Mouse (Mus musculus) brain, adult 2 months (tissue): Measurements from ENCODE around the gene Fam199x.

Source experiments
- DNase-seq: peaks from one replicate; pipeline ENCODE4 v3.0.0; 2011; ENCODE audit warnings: low read depth, low spot score

Gene Fam199x

DNA sequence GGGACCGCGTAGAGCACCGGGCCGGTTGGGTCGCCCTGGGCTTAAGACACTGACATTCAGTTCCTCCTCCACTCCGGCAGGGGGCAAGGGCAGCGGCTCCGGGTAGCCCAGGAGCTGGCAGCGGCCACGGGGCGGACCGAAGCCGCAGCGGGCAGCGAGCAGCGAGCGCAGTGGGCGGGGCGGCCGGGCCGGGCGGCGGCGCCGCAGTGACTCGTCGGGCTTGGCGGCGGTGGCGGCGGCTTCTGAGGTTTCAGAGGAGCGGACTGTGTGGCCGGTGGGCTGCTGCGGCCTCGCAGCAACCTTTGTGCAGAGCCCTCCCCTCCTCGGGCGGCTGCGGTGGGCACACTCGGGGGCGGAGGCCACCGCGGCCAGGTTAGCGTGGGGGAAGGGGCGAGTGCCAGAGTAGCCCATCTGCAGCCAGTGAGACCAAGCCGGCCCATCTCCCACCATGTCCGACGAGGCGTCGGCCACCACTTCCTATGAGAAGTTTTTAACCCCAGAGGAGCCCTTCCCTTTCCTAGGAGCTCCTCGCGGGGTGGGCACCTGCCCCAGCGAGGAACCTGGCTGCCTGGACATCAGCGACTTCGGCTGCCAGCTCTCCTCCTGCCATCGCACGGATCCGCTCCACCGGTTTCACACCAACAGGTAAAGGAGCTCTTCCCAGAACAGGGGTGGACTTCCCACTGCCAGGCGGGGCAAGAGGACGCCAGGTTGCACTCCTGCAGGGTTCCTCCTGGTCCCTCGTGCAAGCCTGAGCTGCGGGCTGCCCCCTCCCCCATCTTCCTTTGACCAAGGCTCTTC, at the start of gene Fam199x:
TSS of gene Fam199x (plus strand) at position 170 of the 801 bp plus-strand sequence.
- peak; percentile 89 for DNase-seq

DNA sequence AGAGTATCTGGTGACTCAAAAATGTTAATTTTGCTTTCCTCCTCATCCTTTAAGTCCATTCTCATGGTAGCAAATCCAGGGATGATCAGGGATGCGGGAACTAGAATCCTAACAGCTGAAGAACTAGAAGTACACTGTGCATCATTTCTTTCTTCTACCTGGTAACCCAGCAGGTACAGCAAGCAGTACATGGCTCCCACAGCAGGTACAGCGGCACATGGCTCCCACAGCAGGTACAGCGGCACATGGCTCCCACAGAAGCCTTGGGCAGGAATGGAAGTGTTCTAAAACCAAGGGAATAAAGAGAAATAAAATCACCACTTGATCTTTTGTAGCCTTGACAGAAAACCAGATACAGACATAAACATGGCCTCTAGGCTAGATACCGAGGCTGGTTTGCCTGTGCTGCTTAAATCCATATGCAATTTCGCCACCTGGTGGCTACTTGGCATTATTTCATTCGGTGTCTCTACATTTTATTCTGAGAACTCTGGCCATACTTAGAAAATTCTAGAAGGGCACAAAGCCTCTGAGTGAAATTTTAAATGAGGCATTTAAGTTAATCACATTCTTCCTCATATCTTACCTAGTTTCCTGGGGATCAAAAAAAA, 34.2 kb upstream of the Fam199x start:
- peak; percentile 89 for DNase-seq

DNA sequence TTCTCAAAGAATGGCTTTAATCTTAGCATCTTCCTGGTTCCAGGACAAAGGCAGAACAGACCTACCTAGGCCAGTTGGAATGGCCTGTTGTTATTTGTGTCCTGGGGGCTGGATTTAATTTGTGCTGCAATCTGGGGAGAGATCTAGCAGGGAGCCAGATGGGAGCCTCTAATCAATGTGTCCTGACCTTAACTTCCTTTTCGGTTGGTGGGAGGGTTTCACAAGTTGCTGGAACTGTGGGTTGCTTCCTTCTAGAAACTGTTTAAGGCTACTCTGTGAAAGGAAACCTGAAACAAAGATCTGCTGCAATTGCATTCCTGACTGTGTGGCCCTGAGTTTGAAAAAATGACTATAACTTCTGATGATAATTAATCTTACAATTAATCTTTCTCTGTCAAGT, 31.7 kb upstream of the Fam199x start:
- no peak for DNase-seq

DNA sequence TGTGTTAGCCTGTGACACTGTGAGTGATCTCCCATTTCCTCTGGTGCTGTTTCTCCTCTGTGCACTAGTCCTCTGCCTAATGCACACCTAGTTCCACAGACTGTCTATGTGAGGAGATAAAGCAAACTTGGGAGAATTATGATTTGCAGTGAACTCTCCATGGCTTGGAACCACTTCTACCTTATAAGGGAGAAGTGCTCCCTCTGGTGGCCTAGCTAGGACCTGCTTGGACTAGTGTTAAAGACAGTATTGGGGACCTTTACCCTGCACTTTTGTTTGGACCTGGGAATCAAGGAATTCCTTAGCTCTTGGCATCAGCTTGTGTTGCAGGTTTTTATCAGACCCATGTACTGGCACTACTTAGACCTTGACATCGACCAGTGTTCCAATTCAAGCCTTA, 30.1 kb upstream of the Fam199x start:
- DNase-seq = peak; percentile 74

DNA sequence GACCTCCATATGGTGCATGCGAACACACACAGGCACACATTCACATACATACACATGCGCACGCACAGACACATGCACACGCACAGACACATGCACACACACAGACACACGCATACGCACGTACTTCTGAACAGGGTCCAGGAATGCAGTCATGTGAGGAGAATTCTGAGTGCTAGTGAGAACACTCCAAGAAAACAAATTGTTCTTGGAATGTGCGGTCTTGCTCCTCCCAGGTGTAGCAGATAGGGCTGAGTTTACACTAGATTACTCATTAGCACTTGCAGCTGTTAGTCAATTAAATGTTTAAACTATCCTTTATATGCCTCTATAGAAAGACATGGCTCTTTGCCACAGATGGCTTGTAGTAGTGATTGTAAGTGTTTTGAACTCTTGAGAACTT, 18.5 kb upstream of the Fam199x start:
- no peak for DNase-seq

DNA sequence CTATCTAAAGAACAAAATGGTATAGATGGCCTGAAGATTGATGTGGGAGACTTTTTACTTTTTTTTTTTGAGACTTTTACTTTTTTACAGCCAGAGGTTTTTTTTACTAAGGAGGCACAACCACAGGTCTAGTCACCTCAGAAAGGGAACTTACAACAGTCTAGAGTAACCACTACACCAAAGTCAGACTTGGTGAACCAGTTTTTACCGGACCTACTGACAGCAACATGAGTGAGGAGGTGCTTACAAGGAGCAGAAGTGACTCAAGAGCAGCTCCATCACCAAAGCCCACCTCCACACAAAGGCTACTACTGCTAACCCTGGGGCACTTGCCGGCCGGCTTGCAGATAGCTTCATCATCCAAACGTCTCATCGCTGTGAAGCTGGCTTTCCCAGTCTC, 17.7 kb upstream of the Fam199x start:
- no peak for DNase-seq

DNA sequence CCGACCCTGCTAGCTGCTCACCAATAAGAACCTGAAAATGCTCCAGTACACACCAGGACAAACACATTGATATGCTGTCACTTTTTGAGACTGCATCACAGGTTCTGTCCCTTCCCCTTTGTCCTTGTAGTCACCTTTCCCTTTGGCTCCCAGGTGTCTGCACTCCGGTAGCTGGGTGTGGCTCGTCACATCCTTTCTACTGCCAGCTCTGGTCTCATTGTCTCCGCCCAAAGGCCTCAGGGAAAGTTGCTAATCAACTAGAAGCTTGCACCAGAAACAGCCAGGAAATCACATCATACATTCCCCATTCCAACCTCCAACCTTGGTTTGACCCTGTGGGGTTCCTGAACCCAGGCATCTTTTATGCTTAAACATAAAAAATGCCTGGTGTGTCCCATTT, 15.1 kb upstream of the Fam199x start:
- no peak for DNase-seq

DNA sequence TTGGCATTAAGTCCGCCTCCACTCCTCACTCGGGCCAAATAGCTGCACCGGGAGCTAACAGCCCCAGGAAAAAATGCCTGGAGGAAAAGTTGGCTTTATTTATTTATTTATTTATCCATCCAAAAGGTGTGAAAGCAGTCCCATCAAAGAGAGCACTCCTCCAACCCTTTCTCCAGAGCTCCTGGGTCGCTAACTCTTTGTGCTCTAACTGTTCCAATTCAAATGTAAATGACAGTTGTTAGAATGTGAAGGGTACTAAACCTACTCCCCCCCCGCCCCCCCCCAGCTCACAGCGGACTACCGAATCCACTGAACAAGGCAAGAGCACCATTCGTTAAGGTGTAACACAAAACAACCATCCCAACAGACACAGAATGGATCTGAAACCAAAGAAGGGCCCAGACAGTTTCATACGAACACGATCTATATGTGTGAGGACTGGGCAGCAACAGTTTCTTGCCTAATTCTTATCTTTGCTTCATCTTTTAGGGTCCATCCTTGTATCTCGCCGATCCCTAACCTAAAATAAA, 11.9 kb upstream of the Fam199x start:
- DNase-seq = no peak

DNA sequence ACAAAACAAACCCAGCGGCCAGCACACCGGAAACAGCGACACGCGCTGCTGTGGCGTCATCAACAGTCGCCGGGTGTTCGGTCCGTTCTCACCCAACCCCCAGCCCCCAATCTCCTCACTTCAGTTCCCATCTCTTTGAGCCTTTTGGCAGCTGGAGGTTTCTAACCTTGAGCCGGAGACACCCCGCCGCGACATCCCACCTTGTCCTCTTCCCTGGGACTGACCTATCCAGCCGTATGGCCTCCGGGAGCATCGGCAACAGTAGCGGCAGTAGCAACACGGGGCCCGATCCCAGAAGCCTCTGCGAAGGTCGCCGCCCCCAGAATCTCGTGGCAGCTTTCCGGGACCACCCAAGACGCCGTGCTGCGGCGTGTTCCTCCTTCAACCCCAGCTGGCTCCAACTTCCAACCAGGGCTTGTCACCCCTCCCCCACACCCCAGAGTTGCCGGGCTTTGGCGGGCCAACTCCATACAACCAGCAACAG, 11.4 kb upstream of the Fam199x start, which contains the start of gene Slc25a53:
TSS of gene Slc25a53 (minus strand) at position 303 of the 484 bp plus-strand sequence.
- peak; percentile 92 for DNase-seq

DNA sequence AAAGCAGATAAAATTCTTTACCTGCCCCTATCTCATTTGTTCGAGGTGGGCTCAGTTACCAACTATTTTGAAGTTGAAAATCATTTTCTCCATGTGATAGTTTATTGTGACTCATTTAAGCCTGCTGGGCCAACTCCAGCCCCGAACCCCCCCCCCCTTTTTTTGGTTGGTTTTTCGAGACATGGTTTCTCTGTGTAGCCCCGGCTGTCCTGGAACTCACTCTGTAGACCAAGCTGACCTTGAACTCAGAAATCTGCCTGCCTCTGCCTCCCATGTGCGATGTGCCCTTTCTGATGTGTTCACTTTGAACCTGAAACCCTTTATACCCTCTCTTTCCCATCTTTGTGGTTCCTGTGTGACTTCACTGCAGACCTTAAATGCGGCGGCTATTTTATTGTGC, 10.9 kb upstream of the Fam199x start:
- DNase-seq = no peak

DNA sequence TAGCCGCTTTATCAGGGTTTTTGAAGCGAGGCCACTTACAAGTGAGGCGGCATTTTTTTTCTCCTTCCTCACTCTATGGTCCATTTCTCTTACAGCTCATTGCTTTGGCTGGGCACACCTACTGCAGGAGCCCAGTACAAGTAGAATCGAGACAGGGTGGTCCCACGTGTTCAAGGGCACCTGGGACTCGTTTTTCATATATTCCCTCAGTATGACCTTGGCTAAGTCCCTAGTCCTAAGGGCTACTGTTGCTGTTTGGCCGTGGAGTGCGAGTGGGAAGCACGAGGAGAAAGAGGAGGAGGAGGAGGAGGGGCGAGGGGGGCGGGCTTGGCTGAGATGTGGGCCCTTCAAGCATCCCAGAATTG, 352 bp upstream of the Fam199x start:
- DNase-seq = no peak

DNA sequence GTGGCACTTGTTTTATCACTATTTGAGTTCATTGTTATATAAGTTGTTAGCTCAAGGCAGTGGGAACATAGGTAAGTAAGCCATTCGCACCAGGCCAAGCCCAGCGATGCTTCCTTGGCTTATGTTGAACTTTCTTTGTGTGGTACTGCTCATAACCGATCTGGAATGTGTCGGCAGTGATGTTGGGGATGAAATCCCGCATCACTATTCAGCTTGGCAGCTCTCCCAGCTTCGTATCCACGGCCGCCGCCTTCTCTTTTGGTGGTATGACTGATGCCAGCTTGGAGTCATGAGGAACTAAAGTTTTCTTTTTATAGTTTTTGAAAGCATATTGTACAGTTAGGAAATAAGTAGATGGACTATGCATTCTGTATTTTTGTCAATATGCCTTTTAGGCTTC, 13.8 kb downstream of the Fam199x start:
- DNase-seq = peak; percentile 53

DNA sequence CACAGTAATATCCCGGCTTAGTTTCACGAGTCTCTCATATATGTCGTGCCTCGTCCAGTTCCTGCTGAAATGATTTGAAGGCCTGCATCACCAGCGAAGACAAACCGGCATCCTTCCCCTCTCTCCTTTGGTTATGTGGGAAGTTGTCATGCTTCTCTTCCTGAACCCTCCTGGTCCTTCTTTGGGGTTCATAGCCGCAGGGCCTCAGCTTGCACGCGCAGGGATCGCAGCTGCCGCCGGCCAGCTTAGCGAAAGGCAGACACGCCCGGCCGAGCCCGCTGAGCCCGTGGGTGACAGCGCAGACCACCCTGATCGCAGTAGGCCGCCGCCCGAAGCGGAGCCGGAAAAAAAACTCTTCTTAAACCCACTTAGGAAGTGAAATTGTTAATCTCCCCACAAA, 55.1 kb downstream of the Fam199x start:
- DNase-seq = no peak

DNA sequence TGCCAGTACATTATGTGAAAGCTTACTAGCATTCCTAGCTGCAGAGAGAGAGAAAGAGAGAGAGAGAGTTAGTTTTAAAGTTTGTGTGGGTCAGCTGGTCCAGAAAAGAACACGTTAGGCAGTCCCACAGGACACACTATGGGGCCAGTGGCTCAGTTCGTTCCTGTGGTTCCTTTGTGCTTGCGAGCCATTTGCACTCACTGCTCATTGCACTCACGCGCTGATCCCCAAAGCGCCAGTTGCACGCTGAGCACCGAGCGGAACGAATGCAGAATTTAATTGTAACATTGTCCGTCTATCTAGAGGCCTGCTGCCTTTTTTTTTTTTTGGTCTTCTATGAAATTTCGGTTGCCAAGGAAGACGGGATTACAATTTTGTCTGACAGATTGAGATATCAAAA, 57.1 kb downstream of the Fam199x start:
- no peak for DNase-seq

DNA sequence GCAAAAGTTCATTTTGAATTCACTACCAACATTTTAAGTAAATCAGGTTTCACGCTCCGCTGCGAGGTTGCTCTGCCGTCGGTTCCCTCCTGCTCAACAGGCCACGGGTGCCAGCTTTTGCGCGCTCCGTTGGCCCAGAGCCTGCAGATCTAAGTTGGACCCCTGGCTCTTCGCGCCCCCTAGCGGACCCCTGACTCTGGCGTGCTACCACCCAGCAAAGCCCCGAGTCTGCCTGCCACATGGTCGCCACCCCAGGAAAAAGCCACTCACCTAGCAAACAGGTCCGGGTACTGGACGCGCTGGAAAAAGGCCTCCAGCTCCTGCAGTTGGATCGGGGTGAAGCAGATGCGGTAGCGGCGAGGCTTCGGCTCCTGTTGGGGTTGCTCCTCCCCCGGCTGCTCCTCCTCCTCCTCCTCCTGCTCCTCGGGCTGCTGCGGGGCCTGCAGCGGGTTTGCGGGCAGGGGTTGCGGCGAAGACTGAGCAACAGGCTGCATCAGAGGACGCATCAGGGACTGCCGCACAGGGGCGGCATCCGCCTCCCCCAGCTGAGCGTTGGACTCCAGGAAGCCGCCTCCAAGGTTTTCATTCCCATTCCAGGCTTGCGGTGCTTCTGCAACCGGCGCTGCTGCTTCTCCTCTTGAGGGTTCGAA, 68.8 kb downstream of the Fam199x start:
- peak; percentile 7 for DNase-seq

DNA sequence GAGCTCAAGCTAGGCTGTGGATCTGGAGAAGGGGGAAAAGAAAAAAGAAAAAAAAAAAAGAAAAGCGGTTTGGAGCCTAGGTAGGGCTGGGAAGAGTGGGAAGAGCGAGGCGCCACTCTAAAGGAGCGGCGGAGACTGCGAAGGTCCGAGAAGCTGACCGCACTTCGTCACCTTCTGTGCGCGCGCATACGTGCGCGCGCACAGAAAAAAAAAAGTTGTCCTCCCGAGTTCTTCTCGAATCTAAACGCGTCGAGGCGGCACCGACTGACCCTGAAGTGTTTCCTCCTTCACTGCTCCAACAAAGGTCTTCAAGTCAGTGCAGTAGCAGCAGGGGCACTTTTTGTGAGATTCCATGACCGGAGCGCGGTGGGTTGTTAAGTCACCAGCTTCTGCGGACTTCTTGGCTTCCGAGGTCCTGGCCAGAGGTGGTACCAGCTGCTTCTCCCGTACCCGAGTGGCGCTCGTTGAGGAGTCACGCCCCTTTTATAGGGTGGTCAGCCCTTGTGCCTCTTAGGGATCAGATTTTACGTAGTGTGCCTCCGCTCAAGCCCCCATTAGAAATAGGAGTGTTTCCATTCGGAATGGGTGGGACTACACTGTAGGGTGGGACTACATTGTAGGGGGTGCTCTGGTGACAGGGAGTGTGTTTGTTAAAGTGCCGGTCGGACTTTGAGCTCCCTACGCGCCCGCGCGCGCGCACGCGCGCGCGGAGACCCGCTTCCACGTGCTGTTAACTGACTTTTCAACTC, 70.5 kb downstream of the Fam199x start:
- no peak for DNase-seq

DNA sequence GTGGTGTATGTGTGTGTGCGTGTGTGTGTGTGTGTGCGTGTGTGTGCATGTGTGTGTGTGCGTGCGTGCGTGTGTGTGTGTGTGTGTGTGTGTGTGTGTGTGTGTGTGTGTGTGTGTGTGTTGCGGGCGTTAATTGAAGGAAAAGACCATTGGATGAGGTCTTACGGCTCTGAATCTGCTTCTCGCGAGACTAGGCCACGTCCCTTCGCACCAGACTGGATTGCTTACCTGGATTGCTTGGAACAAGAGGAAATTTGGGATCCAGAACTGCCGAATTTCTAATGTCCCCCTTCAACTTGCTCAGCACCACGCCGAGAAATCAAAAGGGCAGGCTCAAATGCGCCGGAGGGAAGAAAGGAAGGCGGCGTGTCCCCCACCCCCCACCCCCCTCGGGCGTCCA, 72.3 kb downstream of the Fam199x start, which contains the start of gene Esx1:
TSS of gene Esx1 (minus strand) at position 366 of the 400 bp plus-strand sequence.
- DNase-seq = no peak

DNA sequence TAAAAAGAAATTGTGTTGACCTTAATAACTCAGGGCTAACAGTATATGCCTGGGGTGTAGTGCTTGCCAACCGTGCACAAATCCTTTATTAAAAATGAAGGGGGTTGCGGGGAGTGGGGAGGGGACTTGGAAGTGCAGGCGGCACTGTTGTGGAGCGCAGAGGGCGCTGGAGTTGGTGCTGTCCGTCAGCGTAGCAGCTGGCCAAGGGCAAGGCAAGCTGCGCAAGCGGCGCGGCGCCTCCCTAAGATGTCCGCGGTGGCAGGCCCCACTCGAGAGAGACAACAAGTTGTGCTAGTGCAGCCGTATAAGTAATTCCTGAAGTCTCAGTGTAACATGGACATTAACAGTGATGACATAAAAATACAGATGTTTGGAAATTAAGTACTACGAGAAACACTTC, 78.1 kb downstream of the Fam199x start:
- DNase-seq = no peak
